Mouse (Mus musculus) MN1 (cell line): Measurements from ENCODE around the gene Fshr.

ENCODE experiments used
- DNase-seq: peaks from one replicate; pipeline ENCODE4 v3.0.0-alpha.2; 2016; ENCODE audit warnings: low spot score

Fshr gene

DNA sequence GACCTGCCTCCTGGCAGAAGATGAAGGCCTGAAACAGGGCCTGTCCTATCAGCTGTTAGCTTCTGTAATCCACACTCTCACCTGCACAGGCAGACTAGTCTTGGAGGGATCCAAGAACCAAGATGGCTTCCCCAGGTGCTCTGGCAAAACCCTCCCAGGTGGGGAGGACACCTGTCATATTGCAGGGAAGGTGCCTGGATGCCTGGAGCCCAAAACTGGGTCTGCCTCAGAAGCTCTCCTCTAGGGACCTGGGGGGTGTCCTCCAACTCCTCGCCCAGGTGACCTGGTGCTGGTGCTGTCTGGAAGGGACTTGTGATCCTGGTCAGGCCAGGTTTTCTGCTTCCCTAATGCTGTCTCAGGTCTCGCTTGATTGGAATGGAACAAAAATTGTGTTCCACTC lies 167.5 kb downstream of the Fshr start:
- DNase-seq = no peak

DNA sequence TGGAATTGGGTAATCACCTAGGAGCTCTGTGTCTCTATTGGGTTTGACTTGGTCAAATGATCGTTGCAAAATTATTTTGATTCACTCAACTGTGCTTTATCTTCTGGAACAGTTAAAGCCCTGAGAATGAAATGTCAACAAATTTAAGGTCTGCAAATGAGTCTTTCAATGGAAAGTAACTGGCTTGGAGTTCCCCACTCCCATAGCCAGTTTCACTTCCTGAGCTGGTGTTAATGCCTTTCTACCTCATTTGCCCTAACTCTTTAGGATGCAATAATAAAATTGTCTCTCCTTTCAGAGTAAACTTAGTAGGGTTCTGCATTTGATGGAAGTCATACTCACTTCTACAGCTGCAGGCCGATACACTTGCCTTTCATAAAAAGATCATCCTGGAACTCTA lies 181.0 kb downstream of the Fshr start:
- DNase-seq = no peak

DNA sequence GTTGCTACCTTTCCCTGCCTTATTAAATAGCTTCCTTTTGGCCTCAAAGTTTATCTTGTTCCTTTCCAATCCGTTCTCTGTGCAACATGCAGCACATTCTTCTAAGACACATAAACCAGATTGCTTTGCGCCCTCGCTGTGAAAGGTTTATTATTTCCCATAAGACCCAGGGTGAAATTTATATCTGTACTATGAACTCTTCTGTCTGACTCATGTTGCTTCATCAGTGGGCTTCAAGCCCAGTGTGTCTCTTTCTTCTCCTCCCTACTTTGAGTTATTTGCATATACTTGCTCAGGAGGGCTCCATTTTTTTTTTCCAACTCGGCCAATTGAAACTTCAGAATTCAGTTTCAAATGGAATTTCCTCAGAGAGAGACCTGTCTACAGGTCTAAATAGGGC lies 183.5 kb downstream of the Fshr start:
- no peak for DNase-seq

DNA sequence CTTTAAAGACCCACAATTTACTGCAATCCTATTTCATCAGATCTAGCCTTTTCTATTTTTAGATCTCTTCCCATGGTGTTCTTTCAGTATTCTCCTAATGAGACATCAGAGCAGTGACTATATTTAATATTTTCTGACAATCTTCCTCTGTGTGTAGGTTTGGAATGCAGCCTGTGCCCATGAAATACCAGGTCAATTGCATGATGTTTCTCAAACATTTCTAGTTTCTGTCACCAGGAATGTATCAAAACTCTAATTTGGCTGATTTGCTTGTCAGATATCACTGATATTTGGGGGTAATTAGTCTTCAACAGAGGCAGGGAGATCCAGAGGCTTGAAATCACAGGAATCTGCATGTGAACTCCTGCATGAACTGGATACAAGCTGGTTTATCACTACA lies 186.8 kb downstream of the Fshr start:
- DNase-seq = no peak

DNA sequence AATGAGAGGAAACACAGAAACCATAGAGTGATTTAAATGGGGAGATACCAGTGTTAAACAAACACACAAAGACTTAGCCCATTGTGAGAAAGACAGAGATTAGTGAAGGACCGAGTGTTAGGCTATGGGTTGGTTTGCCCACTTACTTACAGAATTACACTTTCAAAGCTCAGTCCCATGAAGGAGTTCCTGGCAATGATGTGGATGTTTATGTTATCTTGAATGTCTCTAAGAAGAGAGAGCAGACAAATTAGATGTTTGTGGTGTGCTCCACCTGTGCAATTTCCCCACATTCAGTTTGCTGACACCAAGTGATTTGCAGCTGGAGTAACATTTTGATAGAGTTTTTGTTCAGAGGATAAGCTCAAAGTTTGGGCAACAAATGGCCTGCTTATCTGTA lies 191.4 kb downstream of the Fshr start:
- DNase-seq = no peak

DNA sequence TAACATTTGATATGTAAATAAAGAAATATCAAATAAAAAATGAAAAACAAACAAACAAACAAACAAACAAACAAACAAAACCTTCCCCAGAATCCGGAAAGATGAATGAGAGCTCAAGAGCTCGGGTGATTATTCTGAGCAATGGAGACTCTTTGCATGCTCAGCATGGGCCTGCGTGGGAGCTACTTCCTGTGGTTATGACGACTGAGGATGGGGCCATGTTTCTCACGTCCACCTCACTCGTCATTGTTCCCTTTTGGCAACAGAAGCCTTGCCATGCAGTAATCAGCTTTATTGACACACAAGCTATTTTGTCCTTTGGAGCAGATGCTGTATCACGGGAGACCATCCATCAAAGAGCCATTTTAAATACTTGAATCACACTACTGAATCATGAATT lies 191.8 kb downstream of the Fshr start:
- DNase-seq = no peak

DNA sequence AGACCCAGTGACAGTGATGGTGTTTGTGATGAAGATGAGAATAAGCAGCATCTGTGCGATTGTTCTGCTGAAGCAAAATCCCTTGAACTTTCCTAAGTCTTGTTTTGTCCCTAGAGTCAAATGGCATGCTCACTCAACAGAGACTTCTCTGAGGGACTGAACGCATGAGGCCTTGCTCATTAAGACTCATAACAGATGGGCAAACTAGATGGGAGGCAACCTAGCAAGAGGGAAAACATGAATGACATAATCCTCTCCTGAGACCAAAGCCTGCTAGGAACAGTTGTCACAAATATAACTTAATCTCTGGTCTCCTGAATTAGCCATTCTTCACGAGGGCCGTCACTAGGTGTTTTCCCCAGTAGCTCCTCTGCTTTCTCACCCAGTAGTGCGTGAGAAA lies 194.5 kb downstream of the Fshr start:
- DNase-seq = no peak

DNA sequence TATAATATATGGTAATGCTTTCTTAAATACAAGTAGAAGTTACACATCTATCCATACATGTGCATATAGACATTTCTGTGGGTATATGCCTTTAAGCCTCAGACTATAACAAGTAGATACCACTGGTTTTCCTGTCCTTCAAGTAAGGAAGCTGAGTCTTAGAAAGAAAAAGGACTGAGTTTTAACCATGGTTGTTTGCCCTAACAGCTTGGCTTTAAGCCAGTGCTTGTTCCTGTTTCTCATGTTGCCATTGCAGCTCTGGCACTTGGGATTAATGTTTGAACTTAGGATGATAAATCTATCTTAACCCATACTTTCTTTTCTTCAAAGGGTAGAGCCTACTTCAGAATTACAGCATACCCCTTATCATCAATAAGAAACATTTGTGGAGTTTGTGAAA lies 200.6 kb downstream of the Fshr start:
- DNase-seq = no peak

DNA sequence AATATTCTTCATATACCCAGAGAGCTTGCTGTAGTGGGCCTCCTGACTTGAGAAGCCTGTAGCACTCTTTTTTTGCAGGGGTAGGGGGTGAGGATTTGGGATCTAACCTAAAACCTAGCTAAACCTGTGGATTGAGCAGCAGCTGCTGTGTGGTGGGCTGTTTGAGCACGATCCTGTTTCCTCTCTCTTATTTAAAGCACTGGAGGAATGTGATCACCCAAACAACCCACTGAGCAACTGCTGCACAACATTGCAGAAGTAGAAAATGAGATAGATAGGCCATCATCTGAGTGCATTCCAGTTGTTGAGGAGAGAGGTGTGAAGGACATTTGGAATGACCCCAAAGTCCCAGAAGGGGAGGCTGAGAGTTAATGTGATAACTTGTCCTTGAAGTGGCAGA lies 202.2 kb downstream of the Fshr start:
- DNase-seq = no peak

DNA sequence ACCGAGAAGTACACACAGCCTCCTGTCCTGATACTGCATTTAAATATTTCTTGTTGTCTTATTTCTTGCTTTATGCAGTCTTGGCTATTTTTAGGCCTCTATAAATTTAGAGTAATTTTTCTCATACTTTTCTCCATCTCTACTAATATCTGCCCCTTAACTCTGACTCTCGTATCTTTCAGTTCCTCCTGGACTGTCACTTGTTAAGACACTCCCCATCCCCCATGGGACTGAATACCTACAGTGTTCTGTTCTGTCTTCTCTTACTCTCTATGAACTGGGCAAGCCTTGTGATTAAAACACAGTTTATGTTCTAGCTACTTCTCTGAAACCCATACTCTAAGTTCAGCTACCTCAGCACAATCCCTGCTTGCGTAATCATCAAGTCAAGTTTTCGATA lies 209.2 kb downstream of the Fshr start:
- no peak for DNase-seq

DNA sequence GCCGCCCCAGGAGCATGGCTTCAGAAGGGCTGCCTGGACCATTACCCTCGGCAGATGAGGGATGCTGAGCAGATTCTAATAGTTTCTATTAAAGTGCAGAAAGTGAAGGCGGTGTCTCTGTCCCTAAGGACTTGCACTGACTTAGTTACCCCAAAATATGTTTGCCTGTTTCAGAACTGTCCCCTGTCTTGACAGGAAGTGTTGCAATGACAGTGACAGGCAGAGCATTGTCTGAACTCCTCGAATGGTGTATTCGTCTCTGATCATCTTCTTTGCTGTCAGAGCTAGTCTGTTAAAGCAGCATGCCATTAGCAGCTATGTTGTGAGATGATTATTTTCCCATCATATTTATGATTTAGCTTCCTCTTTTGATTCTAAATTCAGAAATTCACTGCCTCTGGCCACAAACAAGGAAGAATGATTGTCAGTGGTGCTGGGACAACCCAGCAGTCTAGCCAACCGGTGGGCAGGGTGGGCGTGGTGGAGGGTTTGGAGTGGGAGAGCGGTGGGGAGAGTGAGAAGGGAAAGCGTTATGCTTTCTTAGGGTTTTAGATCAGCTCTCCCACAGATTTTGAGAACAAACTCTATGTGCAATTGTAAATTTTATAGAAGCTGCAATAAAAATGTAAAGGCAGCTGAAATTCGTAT lies 219.6 kb downstream of the Fshr start:
- no peak for DNase-seq

DNA sequence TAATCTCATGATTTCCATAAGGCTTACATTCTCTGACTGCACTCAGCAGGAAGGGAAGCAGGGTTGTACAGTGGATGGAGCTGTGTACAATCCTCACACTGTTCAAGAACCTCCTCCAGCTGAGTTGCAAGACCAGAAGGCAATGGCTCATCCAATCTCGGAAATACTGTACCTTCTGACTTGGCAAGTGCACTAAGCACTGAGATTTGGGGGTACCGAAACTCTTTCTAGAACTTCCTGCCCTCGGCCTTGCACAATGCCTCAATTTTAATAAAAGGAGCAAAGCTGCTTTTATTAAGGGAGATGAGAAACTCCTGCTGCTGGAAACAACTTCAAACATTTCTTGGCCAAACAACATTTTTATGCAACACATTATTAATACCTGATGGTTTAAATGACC lies 225.9 kb downstream of the Fshr start:
- DNase-seq = no peak

DNA sequence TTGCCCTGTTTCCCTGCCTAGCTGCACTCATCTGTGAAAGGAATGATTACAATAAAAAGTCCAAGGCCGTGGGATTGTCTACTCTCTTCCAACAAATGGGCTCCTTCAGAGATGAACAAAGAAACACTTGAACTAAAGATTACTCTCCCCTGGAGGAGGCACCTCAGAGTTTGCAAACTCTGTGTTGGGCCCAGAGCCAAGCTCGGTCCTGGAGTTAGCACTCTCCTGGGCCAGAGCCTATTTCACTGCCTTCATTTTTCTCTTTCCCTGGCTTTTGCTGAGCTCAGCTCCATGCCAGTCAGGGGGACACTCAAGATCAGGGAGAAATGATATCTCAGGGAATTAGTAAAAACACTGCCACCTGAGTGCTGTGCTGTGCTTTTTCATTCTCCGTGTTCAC lies 234.4 kb downstream of the Fshr start:
- no peak for DNase-seq

DNA sequence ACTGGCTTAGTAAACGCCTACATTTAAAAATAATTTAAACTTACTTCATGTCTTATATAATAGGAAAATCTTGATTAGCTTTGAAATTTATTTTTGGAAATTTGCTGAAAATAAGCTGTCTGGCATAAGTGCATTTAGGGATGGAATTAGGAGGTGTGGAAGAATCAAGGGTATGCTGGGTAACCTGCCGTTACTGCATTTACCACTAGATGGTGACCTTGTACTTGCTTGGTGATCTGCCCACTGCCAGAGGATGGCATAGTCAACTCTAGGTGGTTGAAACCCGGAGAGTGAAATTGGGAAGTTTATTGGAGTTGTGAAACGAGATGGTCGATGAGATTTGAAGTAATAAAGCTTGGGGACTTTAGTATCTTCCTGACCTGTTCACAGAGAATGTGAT lies 246.5 kb downstream of the Fshr start:
- no peak for DNase-seq

DNA sequence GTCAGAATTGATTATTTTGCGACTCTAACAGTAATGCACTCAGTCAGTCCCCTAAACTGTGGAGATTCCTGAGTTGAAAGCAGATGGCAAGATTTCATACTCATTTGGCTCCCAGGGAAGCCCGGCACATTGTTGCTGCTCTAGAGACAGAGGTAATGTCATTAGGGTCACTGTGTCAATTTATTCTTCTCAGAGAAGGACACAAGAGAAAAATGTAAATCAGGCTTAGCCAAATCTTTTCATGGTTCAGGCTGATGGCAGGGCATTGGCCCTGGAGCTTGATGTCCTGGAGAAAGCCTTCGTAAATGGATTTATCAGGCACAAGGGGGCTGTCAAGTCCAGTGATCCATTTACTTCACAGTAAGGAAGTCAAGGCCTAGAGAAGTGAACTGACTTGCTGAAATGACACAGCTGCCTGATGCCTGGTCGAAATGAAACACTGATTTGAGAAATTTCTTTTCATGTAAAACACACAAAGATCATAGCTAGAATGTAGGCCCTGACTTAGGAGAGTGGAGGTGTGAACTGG lies 262.3 kb downstream of the Fshr start:
- no peak for DNase-seq

DNA sequence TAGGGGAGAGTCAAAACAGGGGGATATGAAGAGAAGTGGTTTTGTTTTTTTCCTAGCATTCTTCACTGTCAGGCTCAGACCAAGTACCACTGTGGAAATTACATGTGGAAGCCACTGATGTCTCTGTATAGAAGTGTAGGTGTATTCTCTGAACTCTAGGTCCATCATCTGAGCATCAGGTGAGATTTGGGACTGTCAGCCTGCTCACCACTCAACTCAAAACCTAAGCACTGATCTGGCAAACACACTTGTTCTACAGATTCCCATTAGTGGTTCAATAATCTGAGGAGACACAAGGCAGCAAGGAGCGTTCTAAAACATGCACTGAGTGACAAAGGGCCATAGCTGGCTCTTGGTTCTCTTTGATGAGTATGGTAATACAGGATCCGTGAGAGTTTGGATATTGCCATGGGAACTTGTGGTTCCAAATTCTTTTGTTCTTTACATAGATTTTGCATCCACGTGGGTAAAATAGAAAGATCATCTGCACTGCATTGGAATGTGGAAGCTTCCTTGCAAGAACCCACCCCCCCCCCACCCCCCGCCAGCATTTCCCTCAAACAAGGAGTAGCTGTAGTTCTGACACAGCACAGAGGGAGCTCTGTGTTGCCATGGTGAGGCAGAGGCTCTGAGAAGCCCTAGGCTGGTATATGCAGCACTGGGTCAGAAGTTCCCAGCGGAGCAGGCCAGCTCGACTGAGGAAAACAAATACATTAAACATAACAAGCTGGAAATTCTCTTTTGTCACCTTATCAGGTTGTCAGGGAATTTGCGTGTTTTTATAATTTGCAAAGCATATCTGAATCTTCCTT lies 262.9 kb downstream of the Fshr start:
- no peak for DNase-seq

DNA sequence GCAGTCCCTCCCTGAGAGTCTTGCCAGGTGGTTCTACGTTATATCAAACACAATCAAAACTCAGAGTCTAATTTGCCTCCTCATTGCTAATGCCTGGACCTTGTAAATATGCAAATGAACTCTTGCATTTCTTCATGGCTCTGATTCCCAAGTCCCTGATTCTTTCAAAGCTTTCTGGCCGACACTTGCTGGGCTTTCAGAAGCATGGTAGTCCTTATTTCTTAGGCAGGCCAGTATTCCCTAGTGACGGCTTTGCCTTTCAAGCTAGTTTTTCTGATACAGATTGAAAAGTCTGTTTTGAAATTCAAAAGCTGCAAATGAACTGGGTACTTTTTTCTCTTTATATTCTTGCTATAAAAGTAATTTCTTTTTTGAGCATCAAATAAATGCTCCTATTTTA lies 263.5 kb downstream of the Fshr start:
- DNase-seq = no peak
